Mouse (Mus musculus): ENCODE results near the gene Bckdha. TPM values are rescaled to one million over a fixed set of nuclear protein-coding genes. Genes with fewer than 3 reads are reported as not detected.

Bckdha gene
- total RNA-seq, 2 experiments from 2014 or later = 3.2 to 6.7 TPM

DNA sequence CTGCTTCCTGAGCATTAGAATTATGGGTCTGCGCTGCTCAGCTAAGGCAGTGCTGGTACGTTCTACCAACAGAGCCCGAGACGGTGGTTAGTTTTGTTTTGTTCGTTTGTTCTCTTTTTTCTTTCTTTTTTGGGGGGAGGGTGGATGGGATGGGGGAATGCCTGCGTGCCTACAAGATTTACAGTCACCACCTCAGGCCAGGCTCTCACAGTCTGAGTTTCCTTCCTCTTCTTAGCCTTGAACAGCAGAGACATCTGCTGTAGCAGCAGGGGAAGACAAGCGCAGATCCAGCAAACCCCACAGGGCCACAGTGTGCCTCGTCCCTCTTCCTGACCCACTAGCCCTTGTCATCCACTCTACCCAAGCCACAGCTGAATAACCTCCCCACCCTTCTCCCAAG, 7.5 kb downstream of the Bckdha start:
- no peak for ATAC-seq (replicated peaks; ENCODE audit: low FRiP score, poor library complexity, severe bottlenecking)

DNA sequence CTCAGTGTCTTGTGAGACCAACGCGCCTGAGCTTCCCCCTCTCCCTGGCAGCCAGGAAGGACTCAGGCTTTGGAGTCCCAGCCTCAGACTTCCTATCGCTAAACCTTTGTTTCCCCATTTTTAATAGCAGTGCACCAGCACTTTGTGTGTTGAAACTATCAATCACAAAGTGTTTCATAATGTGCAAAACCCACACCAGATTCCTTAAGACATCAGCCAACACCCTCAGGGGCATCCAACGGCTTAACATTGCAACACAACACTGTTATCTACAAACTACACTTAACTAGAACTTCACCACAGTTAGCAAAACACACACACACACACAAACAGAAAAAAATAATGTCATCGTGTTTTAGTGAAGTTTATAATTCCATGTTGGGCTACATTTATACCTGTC, 8.9 kb downstream of the Bckdha start:
- no peak for ATAC-seq (replicated peaks; ENCODE audit: low FRiP score, poor library complexity, severe bottlenecking)

DNA sequence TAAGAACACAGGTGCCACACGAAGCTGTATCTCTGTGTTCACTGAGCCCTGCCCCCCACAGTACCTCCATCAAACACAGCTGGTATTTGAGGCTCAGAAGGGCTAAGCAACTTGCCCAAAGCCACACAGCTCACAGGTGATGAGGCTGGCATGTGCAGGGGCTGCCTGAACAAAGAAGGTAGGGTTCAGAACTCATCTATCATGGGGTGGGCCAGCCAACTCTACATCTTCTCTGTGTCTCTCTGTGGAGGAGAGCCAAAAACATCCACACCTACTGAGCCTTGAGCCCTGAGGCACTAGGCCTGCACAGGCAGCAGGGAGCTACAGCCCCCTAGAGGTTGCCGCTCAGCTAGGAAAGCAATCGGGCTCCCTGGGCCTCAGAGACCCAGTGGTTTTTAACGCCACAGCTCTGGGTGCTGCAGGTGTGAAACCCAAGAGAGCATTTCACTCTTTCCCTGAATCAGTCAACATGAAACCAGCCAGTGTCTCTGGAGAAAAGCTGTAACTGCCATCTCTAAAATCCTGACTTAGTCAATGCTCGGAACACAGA, 11.1 kb downstream of the Bckdha start:
- ATAC-seq (replicated peaks; ENCODE audit: low FRiP score, poor library complexity, severe bottlenecking) = no peak

GRCm38 (mm10) chr7:25645074-25645473, 13.7 kb downstream of the Bckdha start:
- ATAC-seq (replicated peaks; ENCODE audit: low FRiP score, poor library complexity, severe bottlenecking) = no peak

DNA sequence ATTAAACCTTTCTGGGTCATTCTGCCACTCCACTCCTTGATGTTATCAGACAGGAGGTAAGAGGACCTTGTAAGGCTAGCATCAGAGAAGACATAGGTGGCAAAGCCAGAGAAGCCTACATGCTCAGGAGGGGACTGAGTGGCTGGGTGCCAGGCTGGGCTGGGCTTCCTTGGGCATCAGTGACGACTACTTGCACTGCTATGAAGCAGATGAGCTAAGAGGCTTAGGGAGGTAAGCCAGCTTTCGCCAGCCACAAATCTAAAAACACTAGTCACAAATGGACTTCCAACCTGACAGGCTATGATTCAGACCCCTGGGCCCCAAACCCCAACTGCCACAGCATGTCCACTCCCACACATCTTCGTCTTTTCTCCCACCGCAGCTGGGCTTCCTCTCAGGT, 14.2 kb downstream of the Bckdha start:
- no peak for ATAC-seq (replicated peaks; ENCODE audit: low FRiP score, poor library complexity, severe bottlenecking)

DNA sequence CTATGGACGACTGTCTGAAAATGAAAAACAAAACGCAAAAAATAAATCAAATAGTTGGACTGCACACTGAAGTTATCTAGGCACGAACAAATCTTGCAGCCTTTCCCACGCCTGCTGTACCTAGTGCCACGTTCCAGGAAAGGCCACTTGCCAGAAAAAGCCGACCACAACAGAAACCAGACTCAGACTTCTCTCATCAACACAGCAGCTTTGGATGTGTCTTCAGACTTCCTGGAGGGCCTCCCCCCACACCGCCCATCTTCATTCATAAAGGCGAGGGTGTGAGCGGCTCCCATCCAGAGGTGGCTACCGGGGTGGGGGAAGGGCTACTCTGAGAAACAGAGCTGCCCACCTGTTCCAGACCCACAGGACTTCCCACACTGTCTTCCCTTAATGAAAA, 14.6 kb downstream of the Bckdha start:
- ATAC-seq (replicated peaks; ENCODE audit: low FRiP score, poor library complexity, severe bottlenecking) = no peak

DNA sequence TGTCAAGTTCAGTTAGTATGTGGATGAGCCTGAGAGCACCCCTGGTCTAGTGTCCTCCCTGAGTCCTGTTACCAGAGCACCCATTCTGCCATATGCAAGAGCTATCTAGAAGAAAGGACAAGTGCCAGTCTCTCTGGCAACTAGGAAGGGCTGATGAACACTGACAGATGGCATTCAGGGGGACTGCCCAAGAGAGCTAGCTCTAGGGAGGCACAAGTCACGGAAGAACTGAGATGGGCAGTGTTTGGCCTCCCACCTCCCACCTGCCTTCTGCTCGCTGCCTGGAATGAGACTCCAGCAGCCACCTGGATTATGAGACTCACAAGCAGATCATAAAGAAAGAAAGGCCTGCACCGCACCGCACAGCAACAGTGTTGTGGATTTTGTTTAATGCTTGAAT, 19.0 kb downstream of the Bckdha start:
- no peak for ATAC-seq (replicated peaks; ENCODE audit: low FRiP score, poor library complexity, severe bottlenecking)

GRCm38 (mm10) chr7:25637099-25637498, 21.7 kb downstream of the Bckdha start:
- ATAC-seq (replicated peaks; ENCODE audit: low FRiP score, poor library complexity, severe bottlenecking) = no peak

GRCm38 (mm10) chr7:25636373-25636772, 22.4 kb downstream of the Bckdha start:
- ATAC-seq (replicated peaks; ENCODE audit: low FRiP score, poor library complexity, severe bottlenecking) = no peak

DNA sequence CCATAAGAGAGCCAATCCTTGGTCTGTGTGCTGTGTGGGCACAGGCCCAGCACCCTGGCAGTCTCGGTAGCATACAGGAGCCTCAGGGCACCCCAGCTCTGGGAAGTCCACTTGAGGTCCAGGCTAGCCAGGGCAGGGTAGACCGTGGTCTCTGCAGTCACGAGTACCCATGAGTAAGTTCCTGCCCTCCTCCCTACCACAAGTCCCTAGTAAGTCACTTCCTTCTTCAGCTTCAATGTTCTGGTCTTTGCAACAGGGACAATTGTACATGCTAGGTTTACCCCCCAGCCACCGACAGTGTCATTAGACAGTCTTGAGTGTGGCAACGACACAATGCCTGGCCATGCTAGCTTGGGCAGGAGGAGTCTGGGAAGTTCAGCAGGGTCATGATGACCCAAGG, 26.1 kb downstream of the Bckdha start:
- ATAC-seq (replicated peaks; ENCODE audit: low FRiP score, poor library complexity, severe bottlenecking) = no peak

DNA sequence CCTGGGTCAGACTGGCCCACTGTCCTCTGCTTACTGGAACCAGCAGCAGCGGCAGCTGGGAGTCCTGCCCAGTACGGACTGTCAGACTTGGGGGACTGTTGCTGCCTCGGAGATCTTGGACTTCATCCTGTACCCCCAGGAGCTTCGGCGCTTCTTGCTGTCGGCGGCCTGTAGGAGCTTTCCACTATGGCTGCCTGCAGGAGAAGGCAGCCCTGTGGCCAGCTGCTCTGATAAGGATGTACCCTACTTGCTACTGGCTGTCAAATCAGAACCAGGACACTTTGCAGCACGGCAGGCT, 30.5 kb downstream of the Bckdha start:
- no peak for ATAC-seq (replicated peaks; ENCODE audit: low FRiP score, poor library complexity, severe bottlenecking)

DNA sequence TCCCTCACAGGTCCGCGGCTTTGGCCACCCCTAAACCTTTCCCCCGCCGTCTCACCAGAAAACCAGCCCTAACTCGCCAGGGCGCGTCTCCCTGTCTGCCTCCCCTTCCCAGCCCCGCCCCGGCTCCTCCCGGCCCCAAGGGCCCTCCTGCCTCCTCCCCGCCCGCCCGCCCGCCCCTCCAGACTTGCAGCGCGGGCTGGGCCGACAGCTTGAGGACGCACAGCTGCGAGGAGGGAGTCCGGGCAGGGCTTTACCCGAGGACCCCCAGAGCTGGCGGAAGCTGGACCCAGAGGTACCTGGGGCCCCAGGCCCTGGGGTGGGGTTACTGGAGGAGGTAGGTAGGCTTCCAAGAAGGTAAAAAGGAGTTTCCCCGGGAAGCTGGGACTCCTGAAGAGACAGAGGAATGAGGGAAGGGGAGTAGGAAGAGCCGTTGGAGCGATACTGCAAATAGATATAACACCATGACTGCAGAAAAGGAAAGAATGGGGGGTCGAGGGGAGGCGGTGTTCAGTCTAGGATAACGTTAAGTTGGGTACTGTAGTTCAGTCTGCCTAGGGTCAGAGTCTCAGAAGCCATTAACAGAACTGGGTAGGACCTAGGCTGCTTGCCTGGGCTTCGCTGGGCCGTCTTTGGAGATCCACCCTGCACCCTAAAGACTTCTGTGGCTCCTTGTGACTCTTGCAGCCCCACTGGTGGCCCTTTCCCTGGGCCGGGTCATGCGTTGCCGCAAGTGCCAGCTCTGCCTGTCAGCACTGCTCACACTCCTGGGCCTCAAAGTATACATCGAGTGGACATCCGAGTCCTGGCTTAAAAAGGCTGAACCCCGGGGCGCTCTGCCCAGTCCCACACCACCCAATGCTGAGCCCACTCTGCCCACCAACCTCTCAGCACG, 31.1 kb downstream of the Bckdha start:
- ATAC-seq (replicated peaks; ENCODE audit: low FRiP score, poor library complexity, severe bottlenecking) = no peak

DNA sequence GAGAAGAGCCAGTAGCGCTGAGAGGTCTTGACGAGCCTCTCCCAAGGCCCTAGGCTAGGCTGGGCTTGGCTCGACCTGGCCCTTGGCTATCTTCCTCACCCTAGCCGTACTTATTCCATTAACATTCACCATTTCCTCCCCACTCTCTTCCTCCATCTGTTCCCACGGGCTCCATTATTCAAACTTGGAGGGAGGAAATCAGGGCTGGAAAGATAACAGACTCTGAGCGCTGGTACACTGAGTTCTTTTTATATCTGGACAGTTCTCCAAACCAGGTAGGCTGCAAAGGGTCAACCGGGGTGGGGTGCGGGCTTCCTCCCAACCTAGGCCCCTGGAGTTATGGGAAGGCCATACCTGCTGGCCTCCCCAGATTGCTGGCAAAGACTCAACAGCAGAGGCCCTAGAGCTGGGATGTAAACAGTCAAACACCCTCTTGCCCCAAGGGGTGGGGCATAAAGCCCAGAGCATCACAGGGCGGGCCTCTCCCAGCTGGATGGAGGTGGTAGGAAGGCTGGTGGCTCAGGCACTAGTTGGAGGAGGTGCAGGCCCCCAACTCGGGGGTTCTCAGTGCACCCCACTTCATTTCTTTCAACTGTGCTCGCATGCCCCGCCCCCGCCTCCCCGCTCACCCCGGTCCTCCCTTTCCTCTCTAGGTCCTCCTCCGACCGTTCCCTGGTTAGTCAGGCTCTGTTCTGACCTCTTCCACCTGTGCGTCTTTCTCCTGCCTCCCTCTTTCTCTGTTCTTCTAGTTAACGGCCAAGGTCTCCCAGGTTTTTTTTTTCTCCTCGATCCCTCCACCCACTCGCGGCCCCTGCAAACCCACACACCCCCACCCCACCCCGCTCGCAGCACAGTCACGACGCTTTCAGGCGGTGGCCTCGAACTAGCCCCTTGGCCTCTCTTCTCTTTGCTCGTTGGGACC, 32.0 kb downstream of the Bckdha start, which contains the start of gene B3gnt8:
Gene B3gnt8 (plus strand): TSS at position 146 of the 922 bp plus-strand sequence.
- ATAC-seq (replicated peaks; ENCODE audit: low FRiP score, poor library complexity, severe bottlenecking) = no peak

GRCm38 (mm10) chr7:25625594-25626250, 33.1 kb downstream of the Bckdha start:
- no peak for ATAC-seq (replicated peaks; ENCODE audit: low FRiP score, poor library complexity, severe bottlenecking)

GRCm38 (mm10) chr7:25624851-25625250, 33.9 kb downstream of the Bckdha start:
- ATAC-seq (replicated peaks; ENCODE audit: low FRiP score, poor library complexity, severe bottlenecking) = no peak

DNA sequence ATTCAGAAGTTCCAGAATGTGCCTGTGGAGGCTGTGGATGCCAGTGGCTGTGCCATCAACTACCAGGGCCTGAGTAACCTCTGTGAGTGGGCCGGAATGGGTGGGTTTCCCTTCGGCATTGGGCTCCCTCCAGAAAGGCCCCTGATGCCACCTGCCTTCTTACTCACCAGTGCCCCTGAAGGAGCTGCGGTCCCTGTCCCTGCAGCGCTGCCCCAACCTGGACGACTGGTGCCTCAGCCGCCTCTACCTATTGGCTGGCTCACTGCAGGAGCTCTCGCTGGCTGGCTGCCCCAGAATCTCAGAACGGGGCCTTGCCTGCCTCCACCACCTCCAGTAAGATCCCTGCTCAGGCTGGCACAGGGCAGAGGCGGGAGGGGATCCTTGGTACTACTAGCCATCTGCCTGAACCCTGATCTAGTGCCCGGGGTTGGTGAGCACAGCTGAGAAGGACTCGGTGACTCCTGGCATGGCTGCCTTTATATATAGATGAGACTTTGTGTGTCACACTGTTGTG, 34.9 kb downstream of the Bckdha start:
- no peak for ATAC-seq (replicated peaks; ENCODE audit: low FRiP score, poor library complexity, severe bottlenecking)

GRCm38 (mm10) chr7:25620751-25621150, 38.0 kb downstream of the Bckdha start:
- no peak for ATAC-seq (replicated peaks; ENCODE audit: low FRiP score, poor library complexity, severe bottlenecking)

- no peak for ATAC-seq (replicated peaks; ENCODE audit: low FRiP score, poor library complexity, severe bottlenecking)
Measured at GRCm38 (mm10) chr7:25620101-25620500, 38.7 kb downstream of the Bckdha start.

DNA sequence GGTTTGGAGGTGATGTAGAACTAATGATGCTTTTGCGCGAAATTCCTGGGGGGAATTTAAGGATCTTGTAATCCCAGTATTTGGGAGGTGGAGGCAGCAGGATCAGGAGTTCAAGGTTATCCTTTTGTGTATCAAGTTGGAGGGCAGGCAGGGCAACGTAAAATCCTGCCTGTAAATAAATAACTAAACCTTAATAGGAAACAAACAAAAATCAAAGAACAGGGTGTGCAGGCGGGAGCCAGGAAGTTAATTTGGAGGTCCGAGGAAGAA, 39.1 kb downstream of the Bckdha start:
- no peak for ATAC-seq (replicated peaks; ENCODE audit: low FRiP score, poor library complexity, severe bottlenecking)
